Mouse (Mus musculus): ENCODE data around the gene Ggcx. TPM values are rescaled to one million over a fixed set of nuclear protein-coding genes. Genes with fewer than 3 reads are reported as not detected.
A peak's percentile ranks its signal among the peaks of the same experiment; 100 is the strongest.

Gene Ggcx
- 10 to 100 TPM; 18.6 to 21.1 TPM for total RNA-seq (2021)

DNA sequence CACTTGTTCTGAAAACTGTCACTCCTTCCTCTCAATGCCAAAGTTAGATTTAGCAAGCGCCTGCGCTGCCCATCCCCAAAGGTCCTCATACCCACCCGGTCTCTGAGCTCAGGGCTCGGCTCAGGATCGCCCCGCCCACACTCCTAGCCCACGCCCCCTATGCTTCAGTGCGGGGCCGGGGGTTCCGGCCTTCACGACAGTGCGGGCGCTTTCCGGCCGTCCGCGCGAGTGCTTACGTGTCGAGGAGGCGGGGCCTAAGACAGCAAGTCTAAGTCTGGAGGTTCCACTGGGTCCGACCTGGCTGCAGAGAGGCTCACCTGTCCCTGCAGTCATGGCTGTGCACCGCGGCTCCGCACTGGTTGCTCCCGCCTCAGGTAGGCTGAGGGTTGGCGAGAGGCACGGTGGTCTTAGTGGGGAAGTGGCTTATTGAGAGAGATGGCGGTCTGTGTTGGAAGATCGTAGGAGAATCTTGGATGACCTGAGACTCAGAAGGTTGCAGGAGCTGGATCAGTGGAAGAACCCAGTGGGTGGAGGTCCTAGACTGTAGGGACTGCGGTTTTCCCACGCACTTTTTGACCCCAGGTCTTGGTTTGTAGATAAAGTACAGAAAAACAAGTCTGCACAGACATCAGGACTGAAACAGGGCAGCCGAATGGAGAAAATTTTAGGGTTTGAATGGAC is at the start of gene Ggcx:
Gene Ggcx (plus strand): TSS at position 233 of the 681 bp plus-strand sequence.
- intact Hi-C loops (cut with DNase I), result no loop called here
- DNase-seq, result peak; percentile 95

DNA sequence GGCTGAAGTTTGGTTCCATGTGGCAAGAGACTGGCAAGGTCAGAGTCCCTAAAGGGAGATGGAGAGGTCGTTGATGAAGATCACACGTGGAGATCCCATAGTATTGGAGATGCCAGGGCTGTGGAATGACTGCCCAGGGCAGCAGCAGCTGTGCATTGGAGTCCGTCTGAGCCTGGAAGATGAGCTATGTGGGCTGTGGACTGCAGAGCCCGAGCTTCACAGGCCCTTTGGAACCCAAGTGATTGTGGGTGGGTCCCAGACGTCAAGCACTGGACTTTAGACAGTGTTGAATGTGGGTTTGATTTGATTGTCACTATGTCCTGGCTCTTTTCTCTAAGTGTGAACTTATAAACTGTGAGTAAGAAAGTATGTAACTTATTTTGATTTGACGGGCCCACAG is 49.1 kb upstream of the Ggcx start:
- intact Hi-C loops (cut with DNase I), result loop anchor here (5.0 kb wide), 1 partner anchor 42 kb away; no protein-coding TSS in a partner anchor
- no peak for DNase-seq

GRCm38 (mm10) chr6:72366304-72366703 is 47.8 kb upstream of the Ggcx start:
- intact Hi-C loops (cut with DNase I), result loop anchor here (5.0 kb wide), 1 partner anchor 41 kb away; no protein-coding TSS in a partner anchor
- no peak for DNase-seq

GRCm38 (mm10) chr6:72366844-72367443 is 47.2 kb upstream of the Ggcx start, which contains the start of gene Rnf181:
Rnf181 (minus strand) TSS chr6:72366956.
- intact Hi-C loops (cut with DNase I), result loop anchor here (5.0 kb wide), 1 partner anchor 40 kb away; no protein-coding TSS in a partner anchor
- no peak for DNase-seq

DNA sequence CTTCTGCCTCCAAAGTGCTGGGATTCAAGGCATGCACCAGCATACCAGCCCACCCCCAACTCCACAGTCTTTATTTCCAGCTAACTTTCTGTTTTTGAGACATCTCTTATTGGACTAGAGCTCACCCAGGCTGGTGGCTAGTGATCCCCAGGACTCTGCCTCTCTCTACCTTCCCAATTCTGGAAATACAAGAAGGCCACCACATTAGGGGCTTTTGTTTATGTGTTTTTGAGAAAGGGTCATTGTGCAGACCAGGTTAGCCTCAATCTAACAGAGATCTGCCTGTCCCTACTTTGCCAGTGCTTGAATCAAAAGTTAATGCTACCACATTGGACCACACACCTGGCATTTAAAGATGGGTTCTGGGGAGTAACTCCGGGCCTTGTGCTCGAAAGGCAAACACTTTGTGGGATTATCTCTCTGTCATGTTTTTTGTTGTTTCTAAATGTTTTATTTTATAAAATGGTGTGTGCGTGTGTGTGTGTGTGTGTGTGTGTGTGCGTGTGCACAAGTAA is 46.6 kb upstream of the Ggcx start:
- intact Hi-C loops (cut with DNase I), result loop anchor here (5.0 kb wide), 1 partner anchor 40 kb away; no protein-coding TSS in a partner anchor
- DNase-seq, result no peak

DNA sequence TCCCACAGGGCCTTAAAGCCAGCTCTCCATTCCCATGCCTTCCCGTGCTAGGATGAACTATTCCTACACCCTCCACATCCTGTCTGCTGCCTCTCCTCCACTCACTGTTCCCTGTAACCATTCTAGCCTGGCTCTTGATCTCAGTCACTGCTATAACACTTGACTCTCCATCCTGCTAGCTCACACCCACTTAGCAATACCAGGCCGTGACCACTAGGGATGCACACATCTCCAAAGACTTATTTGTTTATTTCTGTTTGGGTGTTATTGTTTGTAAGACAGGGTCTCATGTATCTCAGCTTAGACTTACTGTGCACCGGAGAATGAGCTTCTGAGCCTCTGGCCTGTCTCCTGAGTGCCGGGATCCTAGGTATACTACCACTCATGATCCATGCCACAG is 44.6 kb upstream of the Ggcx start:
- DNase-seq, result no peak
- intact Hi-C loops (cut with DNase I), result loop anchor here (5.0 kb wide), 1 partner anchor 38 kb away; no protein-coding TSS in a partner anchor

- no peak for DNase-seq
- intact Hi-C loops (cut with DNase I), result no loop called here
These were observed 44.0 kb upstream of the Ggcx start for GRCm38 (mm10) chr6:72370091-72370490.

DNA sequence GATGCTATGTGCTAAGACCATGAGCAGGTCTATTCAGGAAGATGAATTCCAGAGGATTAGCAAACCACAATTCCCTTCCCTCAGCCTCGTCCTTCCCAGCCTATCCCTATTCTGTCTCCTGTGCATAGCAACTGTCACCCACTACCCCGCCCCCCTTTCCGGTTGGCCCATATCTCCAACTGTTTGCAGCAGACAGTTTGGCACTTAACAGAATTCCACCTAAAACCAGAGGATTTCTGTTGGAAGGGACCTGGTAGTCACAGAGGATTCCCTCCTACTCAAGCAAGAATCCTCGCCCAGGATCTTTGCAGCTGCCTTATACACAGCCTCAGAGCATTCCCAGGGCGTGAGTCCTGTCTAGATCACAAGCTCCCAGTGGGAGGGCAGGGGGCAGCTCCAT is 43.0 kb upstream of the Ggcx start:
- no peak for DNase-seq
- intact Hi-C loops (cut with DNase I), result no loop called here

DNA sequence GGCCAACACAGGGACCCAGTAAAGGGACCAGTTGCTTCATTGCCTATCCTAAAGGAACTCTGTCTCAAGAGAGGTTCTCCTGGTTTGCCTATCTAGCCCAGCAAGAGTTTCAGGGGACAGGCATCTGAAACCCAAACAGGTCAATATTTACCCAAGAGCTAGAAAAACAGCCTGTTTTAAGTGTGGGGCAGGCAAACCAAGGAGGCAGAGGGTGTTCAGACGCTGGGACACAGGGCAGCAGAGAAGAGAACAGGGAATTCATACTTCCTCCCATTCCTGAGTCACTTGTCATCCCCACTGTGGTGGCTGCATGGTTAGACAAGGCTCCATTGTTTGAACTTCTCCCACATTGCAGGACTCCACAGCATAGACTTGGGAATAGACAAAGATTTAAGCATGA is 42.5 kb upstream of the Ggcx start:
- no peak for DNase-seq
- intact Hi-C loops (cut with DNase I), result no loop called here

GRCm38 (mm10) chr6:72373184-72373583 is 40.9 kb upstream of the Ggcx start:
- DNase-seq, result no peak
- intact Hi-C loops (cut with DNase I), result no loop called here

GRCm38 (mm10) chr6:72374206-72374605 is 39.9 kb upstream of the Ggcx start:
- DNase-seq, result no peak
- intact Hi-C loops (cut with DNase I), result no loop called here

DNA sequence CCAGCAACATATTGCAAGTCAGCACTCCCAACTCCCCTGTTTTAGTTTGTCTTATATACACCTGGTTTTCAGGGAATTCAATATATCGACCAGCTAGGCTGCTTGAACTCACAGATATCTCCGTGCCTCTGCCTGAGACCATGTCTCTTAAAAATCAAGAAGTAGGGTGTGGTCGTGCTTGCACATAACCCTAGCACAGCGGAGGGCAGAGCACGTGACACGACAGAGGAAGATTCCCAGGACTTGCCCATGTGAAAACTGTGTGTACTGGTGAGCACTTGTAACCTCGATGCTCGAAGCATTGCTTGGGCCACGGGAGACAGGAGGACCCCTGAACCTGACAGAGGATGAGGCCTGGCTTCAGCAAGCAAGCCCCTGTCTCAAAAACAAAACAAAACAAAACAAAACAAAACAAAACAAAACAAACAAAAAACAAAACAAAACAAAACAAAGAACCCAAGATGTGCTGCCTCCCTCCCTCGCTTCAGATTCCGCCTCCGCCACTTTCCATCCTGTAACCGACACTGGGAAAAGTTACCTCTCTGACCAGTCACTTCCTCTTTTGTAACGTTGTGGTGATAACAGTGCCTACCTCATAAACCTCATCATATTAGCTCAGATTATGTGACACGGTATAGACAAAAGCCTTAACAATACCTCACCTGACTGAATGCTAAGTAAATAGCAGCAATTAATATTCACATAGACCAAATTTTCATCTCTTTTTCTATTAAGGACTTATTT is 39.1 kb upstream of the Ggcx start:
- DNase-seq, result no peak
- intact Hi-C loops (cut with DNase I), result no loop called here

GRCm38 (mm10) chr6:72378510-72379234 is 35.4 kb upstream of the Ggcx start:
- DNase-seq, result no peak
- intact Hi-C loops (cut with DNase I), result no loop called here

DNA sequence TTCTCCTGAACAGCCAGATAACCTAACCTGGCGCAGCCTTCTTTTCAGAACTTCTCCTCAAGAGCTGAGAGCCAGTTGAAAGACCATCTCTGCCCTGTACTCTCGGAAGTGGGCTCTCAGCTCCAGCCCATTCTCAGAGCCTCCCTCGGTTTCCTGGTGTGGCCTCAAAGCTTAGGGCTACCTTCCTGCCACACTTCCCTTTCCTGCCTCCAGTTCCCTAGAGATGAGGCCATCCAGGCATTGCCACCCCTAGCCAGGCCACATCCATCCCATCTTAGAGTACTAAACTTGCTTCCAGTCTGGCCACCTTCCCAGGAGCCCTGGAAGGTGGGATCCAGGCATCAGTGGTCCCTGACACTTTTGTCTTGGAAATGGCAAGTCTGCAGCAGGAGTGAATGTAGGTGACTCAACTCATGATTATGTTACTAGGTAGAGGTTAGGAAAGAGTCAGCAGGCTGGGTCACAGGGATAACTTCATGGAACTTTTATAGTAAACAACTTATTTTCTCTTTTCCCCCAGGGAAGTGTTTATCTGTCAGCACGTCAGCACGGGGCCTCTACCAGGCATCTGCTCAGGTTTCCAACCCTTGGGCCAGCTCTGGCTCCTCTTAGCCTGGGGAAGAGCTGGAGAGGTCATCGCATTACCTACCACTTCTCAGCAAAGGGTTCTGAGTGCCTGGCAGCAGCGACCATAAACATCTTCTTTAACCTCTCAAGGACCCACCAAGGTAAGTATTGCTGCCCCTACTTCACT is 34.6 kb upstream of the Ggcx start:
- intact Hi-C loops (cut with DNase I), result no loop called here
- no peak for DNase-seq

DNA sequence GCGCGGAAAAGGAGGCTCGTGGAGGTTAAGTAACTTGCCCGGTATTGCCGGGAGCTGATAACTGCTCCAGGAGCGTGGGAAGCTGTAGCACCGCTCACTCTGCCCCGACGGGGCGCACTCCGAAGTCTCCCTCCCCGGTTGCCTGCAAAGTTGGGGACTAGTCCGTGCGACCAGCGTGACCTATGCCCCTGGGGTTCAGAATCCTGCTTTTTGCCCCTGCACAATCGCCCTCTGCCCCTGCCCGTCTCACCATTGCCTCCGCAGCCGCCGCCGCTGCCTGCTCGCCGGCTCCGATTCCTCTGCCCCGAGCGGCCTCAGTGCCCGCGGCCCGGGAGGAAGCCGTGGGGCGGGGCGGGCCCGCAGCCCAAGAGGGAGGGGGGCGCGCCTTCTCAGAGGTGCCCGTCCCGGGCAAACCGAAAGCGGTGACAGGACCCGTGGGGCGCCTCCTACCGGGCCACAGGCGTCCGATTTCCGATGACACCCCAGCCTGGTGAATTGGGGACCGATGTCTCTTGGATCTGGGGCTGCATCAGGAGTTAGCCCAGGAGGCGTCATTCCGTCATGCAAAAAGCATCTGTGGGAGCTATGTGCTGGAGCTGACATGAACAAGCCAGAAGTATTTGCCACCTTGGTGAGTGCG is 33.9 kb upstream of the Ggcx start, which contains the start of gene Vamp5:
Gene Vamp5 (minus strand): TSS at position 338 of the 640 bp plus-strand sequence.
- intact Hi-C loops (cut with DNase I), result no loop called here

GRCm38 (mm10) chr6:72382494-72382893 is 31.6 kb upstream of the Ggcx start:
- intact Hi-C loops (cut with DNase I), result no loop called here

More for the DNA sequence above, 33.9 kb upstream of the Ggcx start, which contains the start of gene Vamp5:
- peak; percentile 40 for DNase-seq

DNA sequence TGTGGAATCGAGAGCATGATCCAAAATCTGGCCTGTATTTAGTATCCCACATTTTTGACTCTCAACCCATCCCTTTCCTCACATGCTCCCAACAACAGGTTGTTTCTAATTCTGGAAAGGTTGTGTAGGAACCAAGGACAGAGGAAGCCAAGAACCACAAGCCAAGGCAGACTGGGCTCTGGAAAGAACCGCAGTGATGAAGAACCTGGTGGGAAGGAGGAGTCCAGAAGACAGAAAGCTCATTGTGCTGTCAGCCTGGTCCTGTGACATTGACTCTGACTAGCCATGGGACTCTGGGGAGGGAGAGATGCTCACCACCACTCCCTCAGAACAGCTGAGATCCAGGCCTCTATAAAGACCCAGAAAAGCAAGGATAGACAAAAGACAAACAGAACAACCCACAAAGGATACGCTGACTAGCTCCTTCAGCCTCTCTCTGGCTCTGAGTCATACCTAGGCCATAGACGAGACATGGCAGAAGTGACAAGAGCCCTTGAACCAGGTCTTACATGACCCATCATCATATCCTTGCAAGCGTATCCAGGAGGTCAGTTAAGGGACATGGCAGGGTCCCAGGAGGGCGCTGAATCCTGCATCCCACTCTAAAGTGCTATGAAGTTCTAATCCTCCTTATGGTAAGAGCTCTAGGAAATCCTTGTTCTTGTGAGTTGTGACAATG is 30.8 kb upstream of the Ggcx start:
- no peak for DNase-seq
- intact Hi-C loops (cut with DNase I), result no loop called here

More at GRCm38 (mm10) chr6:72382494-72382893, 31.6 kb upstream of the Ggcx start:
- DNase-seq, result no peak

- intact Hi-C loops (cut with DNase I), result no loop called here
These were observed 30.2 kb upstream of the Ggcx start for GRCm38 (mm10) chr6:72383952-72384351.

GRCm38 (mm10) chr6:72385258-72385657 is 28.9 kb upstream of the Ggcx start:
- no peak for DNase-seq
- intact Hi-C loops (cut with DNase I), result no loop called here

More at GRCm38 (mm10) chr6:72383952-72384351, 30.2 kb upstream of the Ggcx start:
- DNase-seq, result no peak
